Mouse (Mus musculus) pancreas, adult 10 weeks (tissue): Measurements from ENCODE around the gene Epyc. TPM values are rescaled to one million over a fixed set of nuclear protein-coding genes. Genes with fewer than 3 reads are reported as not detected.

Experiments used
- polyA plus RNA-seq: library from polyadenylated mRNA; stranded (reverse); fragments of 350-450 nt; fragmentation: Illumina TruSeq; extraction: RNeasy Lipid Tissue Mini Kit (QIAGEN cat#74804); gene quantifications from one replicate; pipeline ENCODE4 v1.2.3, GENCODE M21; 2015; ENCODE audit warnings: low read depth, low replicate concordance; ENCODE audit not compliant: insufficient read depth

Gene Epyc
- not detected for polyA plus RNA-seq

DNA sequence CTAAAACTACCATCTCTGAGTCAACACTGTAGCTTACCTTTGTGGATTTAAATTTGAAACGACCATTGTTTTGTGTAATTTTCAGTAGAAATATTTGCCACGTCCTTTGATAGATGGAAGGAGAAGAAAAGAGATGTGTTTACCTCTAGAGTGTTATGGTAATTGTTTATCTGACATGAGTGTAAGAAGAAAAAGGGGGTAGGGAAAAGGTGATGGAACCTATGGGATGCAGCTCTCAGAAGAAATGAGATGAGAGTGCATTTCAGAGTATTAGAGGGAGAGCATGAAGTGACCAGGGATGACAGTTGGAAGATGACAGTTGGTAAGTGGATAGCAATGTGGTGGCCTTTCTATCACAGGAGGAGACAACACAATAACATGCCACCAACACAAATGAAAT is at the start of gene Epyc:
TSS of gene Epyc (plus strand) at position 301 of the 400 bp plus-strand sequence.

DNA sequence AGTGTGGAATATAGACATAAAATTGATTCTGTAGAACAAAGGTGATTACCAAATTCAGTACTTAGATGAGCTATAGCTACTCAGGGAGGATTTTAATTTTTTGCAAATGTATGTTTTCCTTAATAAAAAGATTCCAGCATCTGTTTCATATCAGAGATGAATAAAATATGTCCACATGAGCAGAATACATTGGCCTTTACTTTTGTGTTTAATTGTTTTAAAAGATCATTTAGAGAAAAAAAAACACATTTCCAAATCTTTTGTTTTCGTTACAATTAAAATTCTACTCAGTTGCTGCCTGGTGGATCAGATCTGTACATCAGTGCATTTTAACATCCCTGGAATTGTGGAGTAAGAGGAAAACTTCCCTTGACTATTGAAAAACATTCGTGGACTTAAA is 37.3 kb upstream of the Epyc start, which contains the start of gene Kera:
TSS of gene Kera (plus strand) at position 301 of the 400 bp plus-strand sequence.

GRCm38 (mm10) chr10:97692913-97693312 is 49.0 kb downstream of the Epyc start, which contains the start of gene Ccer1:
Gene Ccer1, plus strand, starts transcription at chr10:97693059.

DNA sequence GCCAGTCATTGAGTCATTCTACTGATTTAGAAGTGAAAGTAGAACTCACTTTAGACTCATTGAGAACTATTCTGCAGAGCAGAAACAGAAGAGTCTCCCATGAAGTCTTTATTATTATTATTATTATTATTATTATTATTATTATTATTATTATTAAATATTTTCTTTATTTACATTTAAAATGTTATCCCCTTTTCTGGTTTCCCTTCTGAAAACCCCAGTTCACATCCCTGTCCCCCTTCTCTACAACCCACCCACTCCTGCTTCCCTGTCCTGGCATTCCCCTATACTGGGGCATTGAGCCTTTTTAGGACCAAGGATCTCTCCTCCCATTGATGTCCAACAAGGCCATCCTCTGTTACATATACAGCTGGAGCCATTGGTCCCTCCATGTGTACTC is 82.8 kb downstream of the Epyc start, which contains the start of gene C030005K15Rik:
TSS of gene C030005K15Rik (minus strand) at position 101 of the 400 bp plus-strand sequence.

Other genes starting within 250 kb of the Epyc start
- 431 TPM for gene Dcn, start 164.5 kb upstream of the Epyc start, polyA plus RNA-seq
- 18.8 TPM for gene Lum, start 78.9 kb upstream of the Epyc start, polyA plus RNA-seq
- gene Kera, start 37.2 kb upstream of the Epyc start, polyA plus RNA-seq = not detected
- not detected for gene Ccer1, start 49.0 kb downstream of the Epyc start, polyA plus RNA-seq
- gene C030005K15Rik, start 82.7 kb downstream of the Epyc start, polyA plus RNA-seq = not detected